Mouse (Mus musculus) ES-E14 (cell line): ENCODE data around the gene Nxn.

ENCODE experiments used
- CHD2 ChIP-seq: IDR thresholded peaks from 2 replicates; pipeline ENCODE4 v1.6.1; 2014; ENCODE audit warnings: mild to moderate bottlenecking, low read depth, low read length, inconsistent platforms
- MAFK ChIP-seq: IDR thresholded peaks from 2 replicates; pipeline ENCODE4 v1.6.1; 2014; ENCODE audit warnings: mild to moderate bottlenecking, low read depth, low read length, inconsistent platforms; ENCODE audit not compliant: insufficient read depth
- ZC3H11A ChIP-seq: IDR thresholded peaks from 2 replicates; pipeline ENCODE4 v1.6.1; 2012; ENCODE audit warnings: low read depth, mild to moderate bottlenecking, inconsistent platforms, low read length, borderline replicate concordance
- ZNF384 ChIP-seq: IDR thresholded peaks from 2 replicates; pipeline ENCODE4 v1.6.1; 2012; ENCODE audit warnings: low read depth, low read length, inconsistent platforms

GRCm38 (mm10) chr11:76388711-76389110 lies 10.2 kb downstream of the Nxn start:
- no peak for TF ChIP-seq ZC3H11A
- TF ChIP-seq MAFK = no peak
- TF ChIP-seq ZNF384 = no peak
- TF ChIP-seq CHD2 = no peak
